Mouse (Mus musculus) E14TG2a.4 (cell line): ENCODE results near the gene Unc93b1.

ENCODE experiments used
- CTCF ChIP-seq: conservative IDR thresholded peaks from 2 replicates; pipeline ENCODE4 v1.5.1; 2014; ENCODE audit warnings: low read length
- NANOG ChIP-seq: IDR thresholded peaks from 2 replicates; pipeline ENCODE4 v1.6.1; 2014; ENCODE audit warnings: borderline replicate concordance, low read length, mixed read lengths
- POU5F1 ChIP-seq: IDR thresholded peaks from 2 replicates; pipeline ENCODE4 v1.6.1; 2014; ENCODE audit warnings: low read length, borderline replicate concordance

GRCm38 (mm10) chr19:3898952-3899351 lies 36.0 kb upstream of the Unc93b1 start:
- TF ChIP-seq CTCF = no peak
- TF ChIP-seq NANOG = no peak
- TF ChIP-seq POU5F1 = no peak
